Mouse (Mus musculus): ENCODE data around the gene Ezh1.
"Not testable (repeated sequence)": the region's sequence is repeated elsewhere in the genome, so short reads cannot be mapped to it uniquely, and the experiment has no call there.

The Ezh1 gene

DNA sequence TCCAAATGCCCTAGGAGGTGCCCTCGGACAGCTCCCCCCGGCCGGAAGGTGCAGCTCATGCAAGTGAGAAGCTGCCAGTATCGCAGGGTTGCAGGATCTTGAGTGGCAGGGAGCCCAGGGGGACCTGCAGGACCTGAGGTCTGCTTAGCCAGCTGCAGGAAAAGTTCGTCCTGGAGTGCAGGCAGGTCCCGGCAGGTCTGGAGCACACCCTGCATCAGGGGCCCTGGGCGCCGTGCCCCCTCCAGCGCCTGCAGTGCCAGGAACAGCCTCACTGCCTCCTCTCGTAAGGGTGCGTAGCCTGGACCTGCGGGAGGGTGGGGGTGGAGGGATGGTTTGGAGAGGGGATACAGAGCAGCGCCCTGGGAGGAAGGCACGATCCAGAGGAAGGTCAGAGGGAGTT is 59.9 kb downstream of the Ezh1 start:
- no peak for DNase-seq

DNA sequence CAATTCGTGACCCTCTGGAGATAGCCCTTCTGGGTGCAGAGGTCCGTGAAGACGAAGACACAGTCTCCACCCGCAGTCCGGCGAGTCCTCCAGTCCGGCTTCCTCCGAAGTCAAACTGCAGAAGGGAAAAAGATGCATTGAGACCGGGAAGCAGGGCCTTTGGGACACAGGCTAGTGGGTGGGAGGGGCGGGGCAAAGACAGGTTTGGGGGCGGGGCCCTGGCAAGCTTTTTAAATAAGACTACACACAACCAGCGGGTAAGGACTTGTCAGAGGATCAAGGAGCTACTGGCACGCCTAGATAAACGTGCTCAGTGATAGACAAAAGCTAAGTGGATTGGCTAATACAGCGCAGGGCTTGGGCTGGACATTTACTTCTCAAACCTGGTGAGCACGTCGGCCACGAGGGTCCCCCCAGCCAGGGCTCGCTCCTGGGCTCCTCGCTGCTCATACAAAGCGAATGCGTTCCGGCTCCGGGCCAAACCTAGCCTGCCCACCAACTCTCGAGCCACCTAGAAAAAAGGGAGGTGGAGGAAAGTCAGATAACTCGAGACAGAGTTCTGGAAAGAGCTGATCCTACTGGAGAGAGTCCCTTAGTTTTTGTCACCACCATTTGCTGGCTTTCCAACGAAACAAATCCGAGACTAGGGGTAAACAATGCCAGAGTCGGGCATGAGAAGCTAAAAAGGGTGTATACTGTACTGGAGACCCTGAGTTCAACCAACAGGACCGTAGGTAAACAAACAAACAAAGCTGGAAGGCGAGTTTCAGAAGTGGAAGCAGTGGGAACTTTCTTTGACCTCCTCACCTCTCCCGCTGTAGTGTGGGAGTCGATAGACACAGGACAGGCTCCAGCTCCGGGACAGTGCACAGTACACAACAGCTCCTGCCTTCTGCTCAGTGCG is 61.3 kb downstream of the Ezh1 start:
- DNase-seq, result no peak

DNA sequence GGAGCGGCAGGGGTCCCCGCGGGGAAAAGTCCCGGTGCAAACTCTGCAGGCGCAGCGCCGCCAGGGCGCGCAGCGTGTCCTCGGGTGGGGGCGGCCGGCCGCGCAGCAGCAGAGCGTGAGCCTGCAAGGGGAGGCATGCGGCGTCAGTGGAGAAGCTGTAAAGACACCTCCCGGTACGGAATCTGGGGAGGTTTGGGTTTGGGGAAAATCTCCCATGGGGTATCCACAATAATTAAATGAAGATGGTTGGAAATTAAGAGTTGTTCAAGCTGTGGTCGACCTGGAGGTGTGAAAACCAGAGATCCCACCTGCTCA is 62.0 kb downstream of the Ezh1 start:
- DNase-seq, result no peak

DNA sequence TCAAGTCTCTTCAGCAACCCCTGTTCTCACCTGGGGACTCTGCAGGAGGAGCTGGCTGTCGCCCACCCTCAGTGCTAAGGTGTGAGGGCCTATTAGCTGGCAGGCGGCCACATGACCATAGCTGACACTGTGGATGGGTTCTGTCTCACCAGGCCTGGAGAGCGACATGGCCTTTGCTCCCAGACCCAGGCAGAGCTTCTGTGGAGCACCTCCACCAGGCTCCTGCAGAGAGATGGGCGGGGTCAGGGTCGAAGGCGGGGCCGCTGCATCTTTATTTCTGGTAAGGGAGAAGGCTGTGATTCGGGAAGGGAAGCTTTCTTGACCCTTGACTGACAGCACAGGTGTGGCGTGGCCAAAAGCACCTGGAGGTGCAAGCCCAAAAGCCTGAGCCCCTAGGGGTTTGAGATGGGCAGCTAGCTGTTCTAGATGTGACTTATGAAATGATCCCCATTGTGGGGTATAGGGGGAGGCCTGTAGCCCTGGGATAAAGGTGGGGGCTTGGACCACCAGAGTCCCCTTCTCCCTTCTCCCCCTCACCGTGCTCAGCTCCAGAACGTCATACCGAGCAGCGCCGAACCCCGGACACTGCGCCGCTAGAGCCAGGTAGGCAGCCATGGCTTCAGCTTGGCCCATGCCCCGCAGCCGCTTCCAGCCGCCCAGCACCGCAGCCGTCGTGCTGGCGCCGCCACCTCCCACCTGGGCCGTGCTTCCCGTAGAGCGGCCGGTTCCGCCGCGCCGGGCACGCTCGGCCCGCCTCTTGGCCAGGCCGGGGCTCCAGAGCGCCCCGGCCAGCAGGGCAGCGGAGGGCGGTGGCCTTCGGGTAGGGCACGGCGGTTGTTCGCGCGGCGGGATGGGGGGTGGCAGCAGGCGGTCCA is 62.5 kb downstream of the Ezh1 start:
- DNase-seq, result no peak

DNA sequence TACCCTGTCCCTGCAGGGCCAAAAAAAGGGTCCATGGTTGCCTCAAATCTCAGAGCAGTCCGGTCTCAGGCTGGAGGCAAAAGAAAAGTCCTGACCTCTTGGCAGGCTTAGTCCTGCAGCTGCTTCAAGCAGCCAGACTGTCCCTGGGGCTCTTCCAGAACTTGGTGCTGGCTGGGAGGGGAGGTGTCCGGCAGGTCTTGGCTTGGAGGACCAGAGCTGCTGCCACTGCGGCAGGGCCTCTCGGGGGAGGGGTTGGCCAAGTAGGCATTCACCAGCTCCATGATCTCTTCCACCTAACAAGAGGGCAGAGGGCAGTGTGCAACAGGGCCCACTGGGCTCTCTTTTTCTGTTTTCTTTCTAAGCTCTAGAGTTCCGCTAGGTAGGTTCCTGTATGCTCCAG is 63.5 kb downstream of the Ezh1 start:
- peak; percentile 80 for DNase-seq

DNA sequence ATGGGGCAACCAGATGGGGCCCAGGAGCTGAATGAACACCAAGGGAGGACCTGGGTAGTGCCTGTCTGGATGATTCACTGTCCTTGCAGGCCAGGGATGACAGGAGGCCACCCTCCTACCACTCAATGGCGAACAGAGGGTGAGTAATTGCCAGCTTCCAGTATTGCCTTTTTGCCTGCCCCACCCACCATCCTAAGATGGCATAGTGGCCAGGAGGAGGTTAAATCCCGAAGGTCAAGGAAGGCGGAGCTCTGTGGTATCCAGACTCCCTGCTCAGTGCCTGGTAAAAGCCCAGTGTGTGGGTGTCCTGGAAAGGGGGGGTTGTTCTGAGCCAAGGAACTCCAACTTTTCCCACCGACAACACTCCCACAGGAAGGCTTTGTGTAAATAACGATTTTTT is 64.0 kb downstream of the Ezh1 start:
- peak; percentile 70 for DNase-seq

DNA sequence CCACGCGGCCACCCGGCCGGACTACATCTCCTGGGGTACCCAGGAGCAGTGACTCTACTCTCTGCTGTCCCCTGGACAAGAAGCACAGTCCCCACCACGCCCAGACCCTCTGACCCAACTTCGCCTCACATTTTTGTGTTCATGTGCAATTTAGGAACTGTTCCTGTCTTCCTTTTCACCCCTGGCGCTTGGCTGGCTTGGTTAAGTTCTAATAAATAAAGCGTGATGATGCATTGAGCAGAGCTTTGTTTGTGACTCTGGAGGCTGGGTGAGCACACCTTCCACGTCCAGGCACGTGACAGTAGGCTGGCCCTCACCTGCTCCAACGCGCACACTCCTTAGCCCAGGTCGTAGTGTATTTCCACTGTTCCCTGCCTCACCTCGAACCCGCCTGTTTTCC is 64.7 kb downstream of the Ezh1 start:
- no peak for DNase-seq

DNA sequence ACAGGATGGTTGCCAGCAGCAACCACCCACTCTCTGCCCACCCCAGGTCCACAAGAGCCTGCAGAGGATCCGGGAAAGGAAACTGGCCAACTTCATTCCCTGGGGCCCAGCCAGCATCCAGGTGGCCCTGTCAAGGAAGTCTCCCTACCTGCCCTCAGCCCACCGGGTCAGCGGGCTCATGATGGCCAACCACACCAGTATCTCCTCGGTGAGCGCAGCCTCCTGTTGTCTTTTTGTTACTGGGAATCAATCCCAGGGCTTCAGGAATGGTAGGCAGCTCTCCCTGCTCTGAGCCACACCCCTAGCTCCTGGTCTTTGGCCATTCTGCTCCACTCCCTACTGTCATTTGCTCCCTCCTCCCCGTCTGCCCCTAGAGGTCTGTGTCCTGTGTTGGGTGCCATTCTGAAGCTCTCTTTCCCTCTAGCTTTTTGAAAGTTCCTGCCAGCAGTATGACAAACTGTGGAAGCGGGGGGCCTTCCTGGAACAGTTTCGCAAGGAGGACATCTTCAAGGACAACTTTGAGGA is 65.2 kb downstream of the Ezh1 start:
- DNase-seq, result not testable (repeated sequence)

DNA sequence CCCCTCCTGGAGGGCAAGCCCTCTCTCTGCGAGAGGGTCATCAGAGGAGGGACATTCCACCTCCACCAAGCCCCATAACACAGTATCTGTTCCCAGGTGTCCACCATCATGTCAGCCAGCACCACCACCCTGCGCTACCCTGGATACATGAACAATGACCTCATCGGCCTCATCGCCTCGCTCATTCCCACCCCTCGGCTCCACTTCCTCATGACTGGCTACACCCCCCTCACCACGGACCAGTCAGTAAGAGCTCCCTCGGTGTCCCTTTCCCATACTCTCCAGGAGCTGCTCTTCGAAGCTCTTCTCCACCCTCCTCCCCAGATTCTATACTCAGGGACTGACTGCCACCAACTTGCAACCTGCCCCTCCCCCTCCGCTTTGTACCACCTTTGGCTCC is 66.1 kb downstream of the Ezh1 start:
- not testable (repeated sequence) for DNase-seq

DNA sequence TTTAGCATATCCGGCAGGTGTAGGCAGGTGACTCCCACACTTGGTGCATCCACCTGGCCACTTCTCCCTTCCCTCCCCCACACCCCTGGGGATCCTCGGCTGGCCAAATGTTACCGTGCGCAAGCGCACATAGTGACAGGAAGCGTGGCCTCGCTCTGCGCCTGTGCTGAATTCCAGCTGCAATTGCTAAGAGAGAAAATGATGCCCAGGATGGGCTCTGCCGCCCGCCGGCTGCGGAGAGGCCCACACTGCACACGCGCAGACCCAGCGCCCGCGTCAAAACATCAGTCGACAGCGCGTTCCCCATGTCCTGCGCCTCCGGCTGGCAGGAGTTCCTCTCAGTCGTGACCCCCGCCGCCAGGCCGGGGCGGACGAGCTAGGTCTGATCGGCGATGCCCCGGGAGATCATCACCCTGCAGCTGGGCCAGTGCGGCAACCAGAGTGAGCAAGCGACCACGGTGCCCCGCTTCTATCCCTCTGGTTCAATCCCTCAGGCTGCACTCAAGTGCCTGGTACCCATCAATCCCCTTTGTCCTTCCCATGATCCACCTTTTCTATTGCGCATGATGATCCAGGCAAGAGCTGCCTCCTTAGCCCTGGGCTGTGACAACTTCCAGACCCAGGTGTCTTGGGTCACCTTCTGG is 70.4 kb downstream of the Ezh1 start, which contains the start of gene Tubg2:
Gene Tubg2, plus strand, starts transcription at position 180 of the 644 bp plus-strand sequence.
- peak; percentile 82 for DNase-seq

DNA sequence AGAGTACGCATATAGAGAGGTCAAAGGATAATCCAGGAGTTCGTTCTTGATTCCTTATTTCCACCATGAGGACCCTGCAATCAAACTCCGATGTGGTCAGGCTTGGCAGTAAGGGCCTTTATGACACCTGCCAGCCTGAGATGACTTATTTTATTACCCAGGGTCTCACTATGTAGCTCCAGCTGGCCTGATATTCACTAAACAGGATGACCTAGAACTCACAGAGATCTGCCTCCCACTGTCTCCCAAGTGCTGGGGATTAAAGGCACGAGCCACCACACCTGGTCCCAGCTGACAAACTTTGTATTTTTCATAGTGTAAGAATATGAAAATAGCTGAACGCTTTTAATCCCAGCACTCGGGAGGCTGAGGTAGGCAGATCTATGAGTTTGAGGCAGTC is 71.1 kb downstream of the Ezh1 start:
- DNase-seq, result no peak

DNA sequence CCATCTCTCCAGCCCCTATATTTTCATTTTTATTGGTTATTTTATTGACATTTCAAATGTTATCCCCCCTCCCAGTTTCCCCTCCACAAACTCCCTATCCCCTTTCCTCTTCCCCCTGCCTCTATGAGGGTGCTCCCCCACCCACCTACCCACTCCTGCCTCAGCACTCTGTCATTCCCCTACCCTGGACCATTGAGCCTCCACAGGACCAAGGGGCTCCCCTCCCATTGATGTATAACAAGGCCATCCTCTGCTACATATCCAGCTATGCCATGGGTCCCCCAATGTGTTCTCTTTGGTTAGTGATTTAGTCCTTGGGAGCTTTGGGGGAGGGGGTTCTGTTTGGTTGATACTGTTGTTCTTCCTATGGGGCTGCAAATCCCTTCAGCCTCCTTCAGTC is 71.6 kb downstream of the Ezh1 start:
- DNase-seq, result no peak

DNA sequence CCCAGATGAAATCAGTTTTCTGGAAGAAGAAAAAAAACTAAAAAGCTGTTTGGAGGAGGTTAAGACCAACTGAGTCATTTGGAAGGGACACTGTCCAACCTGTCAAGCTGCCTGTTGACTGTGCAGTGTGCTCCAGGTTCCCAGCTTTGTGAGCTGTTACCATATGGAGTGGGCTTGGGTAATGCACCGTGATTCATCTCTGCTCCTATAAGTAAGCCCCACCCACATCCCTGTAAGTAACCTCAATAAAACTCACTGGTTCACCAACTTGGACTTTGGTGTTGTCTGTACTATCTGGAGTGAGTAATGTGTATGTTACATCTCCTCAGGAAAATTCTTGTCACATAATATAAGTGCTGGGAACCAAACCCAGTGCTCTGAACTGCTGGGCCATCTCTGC is 73.4 kb downstream of the Ezh1 start:
- DNase-seq, result no peak

DNA sequence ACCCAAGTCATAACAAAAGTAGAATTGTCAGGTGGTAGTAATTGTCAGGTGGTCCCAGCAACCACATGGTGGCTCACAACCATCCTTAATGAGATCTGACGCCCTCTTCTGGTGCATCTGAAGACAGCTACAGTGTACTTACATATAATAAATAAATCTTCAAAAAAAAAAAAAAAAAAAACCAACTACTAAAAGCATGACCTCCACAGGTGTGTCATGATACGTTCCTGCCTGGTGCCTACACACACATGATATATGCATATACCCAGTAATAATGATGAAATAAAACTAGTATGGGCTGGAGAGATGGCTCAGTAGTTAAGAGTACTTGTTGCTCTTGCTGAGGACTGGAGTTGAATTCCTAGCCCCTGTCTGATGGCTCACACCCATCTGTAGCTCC is 75.2 kb downstream of the Ezh1 start:
- no peak for DNase-seq

DNA sequence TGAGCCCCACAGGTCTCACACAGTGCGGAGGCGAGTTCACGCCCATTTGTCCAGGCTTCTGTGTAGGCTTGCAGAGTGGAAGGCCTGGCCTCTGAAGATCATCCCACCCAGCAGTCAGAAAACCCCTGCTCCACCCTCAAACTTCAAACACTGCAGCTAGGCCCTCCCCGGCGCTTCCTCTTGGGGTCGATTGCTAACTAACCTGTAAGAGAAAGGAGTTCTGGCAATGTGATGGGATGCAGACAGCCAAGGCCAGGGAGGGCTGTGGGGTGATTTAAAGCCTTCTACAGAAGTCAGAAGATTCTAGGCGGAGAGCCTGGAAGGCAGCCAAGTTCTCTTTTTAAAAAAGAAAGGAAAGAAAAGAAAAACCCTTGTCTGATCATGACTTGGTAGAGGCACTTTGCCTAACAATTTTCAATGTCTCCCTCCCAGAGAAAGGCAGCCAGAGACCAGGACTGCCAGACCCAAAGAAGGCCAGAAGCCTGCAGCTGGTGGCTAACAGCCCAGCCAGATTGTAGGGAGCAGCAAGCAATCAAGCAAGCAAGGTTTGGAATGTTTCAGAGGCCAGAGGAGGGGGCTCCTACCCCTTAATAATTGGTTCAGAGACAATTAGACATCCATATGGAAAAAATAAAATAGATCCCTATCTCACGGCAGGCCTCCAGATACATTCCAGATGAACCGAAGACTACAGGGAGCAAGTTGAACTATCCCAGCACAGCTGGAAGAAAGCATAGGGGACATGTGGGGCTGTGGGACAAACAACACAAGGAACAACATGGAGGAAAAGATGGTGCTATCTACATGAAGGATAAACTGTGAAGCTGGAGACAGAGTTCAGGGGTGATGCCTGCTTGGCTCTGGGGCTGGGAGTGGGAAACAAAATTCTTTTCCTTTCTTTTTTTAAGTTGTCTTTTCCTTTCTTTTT is 76.8 kb downstream of the Ezh1 start:
- no peak for DNase-seq

DNA sequence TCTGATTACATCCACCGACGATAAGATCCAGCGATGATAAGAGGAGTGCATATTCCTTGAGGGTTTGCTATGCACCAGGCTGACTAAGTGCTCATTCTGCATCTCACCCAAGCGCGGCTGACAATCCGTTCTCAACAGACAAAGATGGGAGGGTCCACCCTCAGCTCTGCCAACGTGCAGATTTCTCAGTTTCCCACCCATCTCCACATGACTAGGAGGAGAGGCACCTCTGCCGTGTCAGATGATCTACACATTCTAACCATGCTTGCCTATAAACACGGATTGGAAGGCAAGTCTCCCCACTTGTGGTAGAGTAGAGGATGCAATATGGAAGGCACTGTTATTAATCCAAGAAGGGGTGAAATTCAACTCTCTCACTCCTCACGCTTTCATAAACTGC is 77.5 kb downstream of the Ezh1 start:
- no peak for DNase-seq

DNA sequence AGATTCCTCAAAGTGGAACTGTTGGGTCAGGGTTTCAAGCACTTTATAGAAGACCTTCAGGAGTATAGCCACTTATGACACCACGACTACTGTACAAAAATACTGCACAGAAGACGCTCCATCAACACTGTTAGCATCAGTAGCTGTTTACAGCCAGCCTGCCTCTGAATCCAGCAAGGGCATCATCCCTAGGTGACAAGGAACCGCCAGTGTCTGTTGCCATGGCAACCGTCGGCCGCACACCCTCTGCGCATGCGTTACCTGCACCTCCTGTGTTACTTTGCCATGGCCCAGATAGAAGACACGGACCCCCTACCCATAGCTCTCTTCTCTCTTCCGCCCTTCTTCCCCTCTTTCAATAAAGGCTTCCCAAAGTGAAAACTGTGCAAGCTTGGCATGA is 79.9 kb downstream of the Ezh1 start:
- no peak for DNase-seq

DNA sequence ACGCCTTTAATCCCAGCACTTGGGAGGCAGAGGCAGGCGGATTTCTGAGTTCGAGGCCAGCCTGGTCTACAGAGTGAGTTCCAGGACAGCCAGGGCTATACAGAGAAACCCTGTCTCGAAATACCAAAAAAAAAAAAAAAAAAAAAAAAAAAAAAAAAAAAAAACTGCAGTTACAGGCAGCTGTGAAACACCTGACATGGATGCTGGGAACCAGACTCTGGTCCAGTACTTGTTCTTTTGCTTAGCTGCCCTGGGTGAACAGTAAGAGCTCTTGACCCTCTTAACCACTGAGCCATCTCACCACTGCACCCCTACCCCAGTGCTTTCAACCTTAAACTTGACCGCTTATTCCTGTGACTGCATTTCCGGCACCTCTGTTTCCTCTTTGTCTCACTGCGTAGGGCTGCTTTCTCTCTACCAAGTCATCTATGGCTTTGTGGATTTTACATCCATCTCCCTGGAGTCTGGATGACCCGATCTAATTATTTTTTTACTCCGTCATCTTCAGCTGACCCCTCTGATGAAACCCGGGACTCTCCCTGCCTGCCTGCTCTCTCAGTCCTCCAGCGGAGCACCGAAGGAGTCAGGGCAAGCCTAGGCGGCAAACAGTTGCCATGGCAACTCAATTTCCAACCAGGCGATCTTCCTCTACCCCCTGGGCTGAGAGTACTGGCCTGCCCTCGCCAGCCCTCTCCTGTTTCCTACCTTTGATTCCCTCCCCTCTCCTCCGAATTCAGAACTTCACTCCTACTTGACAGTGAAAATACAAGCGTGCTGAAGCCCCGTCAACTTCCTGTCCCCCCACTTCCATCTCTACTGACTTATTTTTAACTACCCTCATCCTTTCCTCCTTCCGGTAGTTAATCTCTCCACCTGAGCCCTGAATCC is 82.7 kb downstream of the Ezh1 start:
- DNase-seq, result no peak

DNA sequence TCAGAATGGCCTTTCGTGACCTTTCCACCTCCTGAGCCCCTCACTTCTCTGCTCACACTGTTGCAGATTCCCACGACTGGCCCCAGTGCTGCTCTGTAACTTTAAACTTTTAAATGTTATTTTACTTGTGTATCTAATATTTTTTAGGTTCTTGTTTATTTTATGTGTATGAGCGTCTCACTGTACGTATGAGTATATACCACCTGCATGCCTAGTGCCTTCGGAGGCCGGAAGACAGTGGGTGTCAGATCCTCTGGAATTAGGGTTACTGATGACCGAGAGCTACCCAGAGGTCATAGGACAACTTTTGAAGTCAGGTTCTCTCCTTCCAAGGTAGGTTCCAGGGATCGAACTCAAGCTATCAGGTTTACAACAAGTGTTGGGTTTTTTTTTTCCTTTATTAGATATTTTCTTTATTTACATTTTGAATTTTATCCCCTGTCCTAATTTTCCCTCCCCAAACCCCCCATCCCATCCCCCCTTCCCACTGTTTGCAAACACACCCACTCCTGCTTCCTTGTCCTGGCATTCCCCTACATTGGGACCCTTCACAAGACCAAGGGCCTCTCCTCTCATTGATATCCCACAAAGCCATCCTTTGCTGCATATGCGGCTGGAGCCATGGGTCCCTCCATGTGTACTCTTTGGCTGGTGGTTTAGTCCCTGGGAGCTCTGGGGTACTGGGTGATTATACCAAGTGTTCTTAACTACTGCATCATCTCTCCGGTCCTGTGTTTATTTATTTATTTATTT is 83.9 kb downstream of the Ezh1 start:
- no peak for DNase-seq
